Mouse (Mus musculus) heart, adult 2 months (tissue): ENCODE measurements at regions not wholly inside any gene's neighbourhood (a gene's known extent, or its start where the extent isn't known, plus 50 kb on each side); places are given as distances from the start of the nearest gene placed in this dataset.

Source experiments
- DNase-seq, 2 experiments: peaks; one replicate each; pipeline ENCODE4 v3.0.0; 2021
- H3K27ac ChIP-seq: fragments of 200-600 bp; 2 replicates; pipeline ENCODE4 v1.8.1; 2022
- H3K27me3 ChIP-seq: fragments of 200-500 bp; 2 replicates; pipeline ENCODE4 v1.6.1; 2012; ENCODE audit warnings: mild to moderate bottlenecking, low read length, inconsistent platforms, mixed read lengths; ENCODE audit not compliant: control insufficient read depth, insufficient read depth
- H3K36me3 ChIP-seq: fragments of 200-500 bp; 2 replicates; pipeline ENCODE4 v1.6.1; 2012; ENCODE audit warnings: low read length, inconsistent platforms; ENCODE audit not compliant: control insufficient read depth, insufficient read depth
- H3K4me1 ChIP-seq: fragments of 200-500 bp; 2 replicates; pipeline ENCODE4 v1.6.1; 2011; ENCODE audit warnings: low read length; ENCODE audit not compliant: control insufficient read depth, insufficient read depth
- H3K4me3 ChIP-seq: fragments of 200-600 bp; 2 replicates; pipeline ENCODE4 v1.8.1; 2022
- H3K79me2 ChIP-seq: fragments of 200-500 bp; replicated peaks from 2 replicates; pipeline ENCODE4 v1.6.1; 2012; ENCODE audit warnings: mild to moderate bottlenecking, inconsistent platforms, low read length, moderate library complexity, mixed read lengths; ENCODE audit not compliant: control insufficient read depth, insufficient read depth
- H3K9ac ChIP-seq: fragments of 200-500 bp; 2 replicates; pipeline ENCODE4 v1.6.1; 2012; ENCODE audit warnings: low read depth, mild to moderate bottlenecking, control low read depth, inconsistent platforms, low read length, mixed read lengths
- CTCF ChIP-seq: fragments of 200-600 bp; IDR thresholded peaks from 2 replicates; pipeline ENCODE4 v1.8.1; 2022; ENCODE audit warnings: antibody characterized with exemption, mild to moderate bottlenecking, moderate library complexity
- EP300 ChIP-seq: fragments of 200-500 bp; IDR thresholded peaks from 2 replicates; pipeline ENCODE4 v1.6.1; 2011; ENCODE audit warnings: low read depth, low read length, control low read depth; ENCODE audit not compliant: insufficient read depth
- POLR2A ChIP-seq: fragments of 200-500 bp; IDR thresholded peaks from 2 replicates; pipeline ENCODE4 v1.6.1; 2011; ENCODE audit warnings: mild to moderate bottlenecking, low read depth, low read length, control low read depth; ENCODE audit not compliant: insufficient read depth
- WGBS: fragments of 180-500 bp; shearing (Covaris S2); methylation state at CpG from one replicate; pipeline ENCODE4 v1.1.7; 2018; 5-methylcytosine and 5-hydroxymethylcytosine counted together
- intact Hi-C: fragments of 180-260 bp; cut with DNase I; formaldehyde crosslinking; loops from one replicate; pipeline ENCODE4 v1.15.1; 2025

DNA sequence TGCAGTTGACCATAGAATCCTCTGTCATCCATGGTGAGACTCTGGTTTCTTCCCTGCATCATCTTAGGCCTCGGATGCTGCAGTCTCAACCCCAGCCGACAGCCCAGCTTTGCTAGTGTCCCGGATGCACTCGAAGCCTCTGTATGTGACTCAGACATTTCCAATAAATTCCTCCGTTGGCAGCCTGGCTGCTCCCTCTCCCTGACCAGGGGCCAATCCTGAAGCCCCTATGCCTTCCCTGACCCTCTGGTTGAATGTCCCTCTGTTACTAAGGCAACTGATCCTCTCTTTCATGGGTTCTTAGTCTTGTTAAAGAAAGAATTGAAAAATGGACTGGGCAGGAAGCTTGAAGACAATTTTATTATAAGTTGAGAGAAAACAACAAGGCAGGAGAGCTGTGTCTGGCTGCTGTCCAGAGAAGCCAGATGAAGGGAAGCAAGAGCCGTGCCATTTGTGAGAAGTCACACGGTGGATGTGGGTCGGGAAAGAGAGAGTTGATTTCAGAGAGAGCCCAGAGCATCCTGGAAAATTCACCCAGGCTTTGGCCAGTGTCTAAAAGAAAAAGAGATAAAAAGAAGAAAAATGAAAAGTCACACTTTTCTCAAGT lies 131.2 kb downstream of the Matn1 start:
- Histone ChIP-seq H3K79me2 (no peaks in the 10 kb centered on the region), H3K9ac (no peak overlapping the region), H3K4me3 (no peak overlapping the region), H3K4me1 (no peaks in the 10 kb centered on the region), H3K27ac (no peak overlapping the region), H3K27me3 (no peaks in the 10 kb centered on the region), H3K36me3 (no peaks in the 10 kb centered on the region)
- DNase-seq: no peak
- WGBS: 62% methylated on average over 8 of the region's 8 CpGs
- intact Hi-C loops: no loop called here
- TF ChIP-seq CTCF (no peak), POLR2A (no peak)

DNA sequence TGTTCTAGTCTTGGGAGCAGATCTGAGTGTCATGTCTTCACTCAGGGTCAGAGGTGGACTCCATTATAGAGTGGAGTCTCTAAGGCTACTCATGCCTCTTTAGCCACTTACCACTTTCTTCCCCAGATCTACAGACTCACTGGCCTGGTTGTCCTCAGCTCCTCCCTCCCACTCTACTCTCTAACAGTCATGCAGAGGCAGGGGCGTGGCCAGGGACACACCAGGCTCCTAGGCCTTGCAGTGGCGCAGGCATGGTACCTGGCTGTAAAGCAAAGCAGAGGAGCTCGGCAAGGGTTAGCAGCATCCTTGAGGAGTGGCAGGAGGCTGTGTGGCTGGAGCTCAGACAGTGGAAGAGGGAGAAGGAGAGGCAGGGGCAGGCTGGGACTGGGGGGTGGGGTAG lies 132.4 kb downstream of the Matn1 start:
- no peak overlapping the region for H3K27ac ChIP-seq
- TF ChIP-seq POLR2A: no peak
- TF ChIP-seq CTCF: no peak
- TF ChIP-seq EP300: no peak
- no peak overlapping the region for H3K4me3 ChIP-seq
- no peaks in the 10 kb centered on the region for H3K4me1 ChIP-seq
- intact Hi-C loops: no loop called here
- H3K36me3 ChIP-seq: no peaks in the 10 kb centered on the region
- no peaks in the 10 kb centered on the region for H3K79me2 ChIP-seq
- H3K27me3 ChIP-seq: no peaks in the 10 kb centered on the region
- 54% methylated on average over 3 of the region's 3 CpGs for WGBS
- H3K9ac ChIP-seq: no peak overlapping the region
- DNase-seq: no peak

DNA sequence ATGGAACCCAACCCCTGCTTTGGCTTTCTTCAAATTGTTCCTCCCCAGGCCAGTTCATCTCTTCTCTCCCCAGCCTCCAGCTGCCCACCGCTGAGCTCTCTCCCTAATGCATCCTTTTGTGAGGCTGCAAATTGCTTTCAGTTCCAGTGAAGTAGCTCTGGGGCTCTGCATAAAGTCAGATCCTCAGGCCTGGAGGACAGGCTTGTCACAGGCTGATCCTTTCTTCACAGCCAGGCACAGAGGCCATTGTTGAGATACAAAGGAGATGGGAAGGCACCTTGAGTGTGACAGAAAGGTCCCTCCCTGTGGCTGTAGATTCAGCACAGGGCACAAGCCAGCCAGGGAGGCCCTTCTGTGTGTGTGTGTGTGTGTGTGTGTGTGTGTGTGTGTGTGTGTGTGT lies 135.9 kb downstream of the Matn1 start:
- H3K4me1 ChIP-seq: no peaks in the 10 kb centered on the region
- H3K9ac ChIP-seq: no peak overlapping the region
- H3K27ac ChIP-seq: no peak overlapping the region
- H3K27me3 ChIP-seq: no peaks in the 10 kb centered on the region
- no peak for DNase-seq
- WGBS: 76% methylated on average over 1 of the region's 1 CpGs
- intact Hi-C loops: no loop called here
- TF ChIP-seq POLR2A (no peak), EP300 (no peak), CTCF (no peak)
- H3K79me2 ChIP-seq: no peaks in the 10 kb centered on the region
- no peaks in the 10 kb centered on the region for H3K36me3 ChIP-seq
- no peak overlapping the region for H3K4me3 ChIP-seq

DNA sequence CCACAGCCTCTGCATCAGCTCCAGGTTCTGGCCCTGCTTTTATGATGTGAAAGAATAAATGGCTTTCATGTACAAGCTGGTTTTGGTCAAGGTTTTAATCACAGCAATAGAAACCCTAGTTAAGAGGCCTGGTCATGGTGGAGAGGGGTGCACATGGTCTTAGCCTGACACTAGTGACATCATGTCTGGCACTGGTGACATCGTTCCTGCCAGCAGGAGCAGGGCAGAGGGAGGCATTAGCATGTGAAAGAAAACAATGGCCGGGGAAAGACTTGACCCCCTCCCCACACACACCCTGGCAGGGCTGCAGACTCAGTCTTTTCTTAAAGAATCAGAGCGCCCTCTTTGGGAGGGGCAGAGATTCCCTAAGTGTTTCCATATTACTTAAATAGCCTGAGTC lies 139.2 kb downstream of the Matn1 start:
- no peaks in the 10 kb centered on the region for H3K79me2 ChIP-seq
- no peak for DNase-seq
- no peak overlapping the region for H3K9ac ChIP-seq
- H3K27ac ChIP-seq: no peak overlapping the region
- no peaks in the 10 kb centered on the region for H3K27me3 ChIP-seq
- H3K4me1 ChIP-seq: no peaks in the 10 kb centered on the region
- intact Hi-C loops: no loop called here
- H3K36me3 ChIP-seq: no peaks in the 10 kb centered on the region
- no peak for TF ChIP-seq POLR2A
- no peak overlapping the region for H3K4me3 ChIP-seq
- WGBS: 65% methylated on average over 3 of the region's 3 CpGs

DNA sequence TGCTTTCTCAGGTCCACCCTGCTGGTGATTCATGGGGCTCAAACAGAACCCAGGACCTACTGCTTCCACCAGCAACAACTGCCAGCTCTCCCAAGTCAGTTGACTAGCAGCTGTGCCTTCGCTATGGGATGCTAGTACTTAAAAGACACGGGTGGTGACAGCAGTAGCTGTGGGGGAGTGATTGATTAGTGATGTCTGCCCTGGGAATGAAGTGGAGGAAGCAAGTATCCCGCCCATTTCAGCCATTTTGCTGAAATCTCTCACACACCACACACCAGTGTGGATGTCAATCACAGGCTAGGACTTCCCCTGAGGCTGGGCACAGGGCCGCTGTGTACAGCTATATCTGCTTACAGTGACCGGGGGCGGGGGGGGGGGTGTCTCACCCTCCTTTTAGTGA lies 153.2 kb downstream of the Matn1 start:
- DNase-seq: no peak
- Histone ChIP-seq H3K36me3 (no peaks in the 10 kb centered on the region), H3K79me2 (no peaks in the 10 kb centered on the region), H3K27me3 (no peaks in the 10 kb centered on the region), H3K4me3 (no peak overlapping the region), H3K4me1 (no peaks in the 10 kb centered on the region), H3K9ac (no peak overlapping the region), H3K27ac (no peak overlapping the region)
- intact Hi-C loops: no loop called here
- TF ChIP-seq POLR2A: no peak
- TF ChIP-seq CTCF: no peak
- no peak for TF ChIP-seq EP300
- WGBS: 38% methylated on average over 6 of the region's 6 CpGs

DNA sequence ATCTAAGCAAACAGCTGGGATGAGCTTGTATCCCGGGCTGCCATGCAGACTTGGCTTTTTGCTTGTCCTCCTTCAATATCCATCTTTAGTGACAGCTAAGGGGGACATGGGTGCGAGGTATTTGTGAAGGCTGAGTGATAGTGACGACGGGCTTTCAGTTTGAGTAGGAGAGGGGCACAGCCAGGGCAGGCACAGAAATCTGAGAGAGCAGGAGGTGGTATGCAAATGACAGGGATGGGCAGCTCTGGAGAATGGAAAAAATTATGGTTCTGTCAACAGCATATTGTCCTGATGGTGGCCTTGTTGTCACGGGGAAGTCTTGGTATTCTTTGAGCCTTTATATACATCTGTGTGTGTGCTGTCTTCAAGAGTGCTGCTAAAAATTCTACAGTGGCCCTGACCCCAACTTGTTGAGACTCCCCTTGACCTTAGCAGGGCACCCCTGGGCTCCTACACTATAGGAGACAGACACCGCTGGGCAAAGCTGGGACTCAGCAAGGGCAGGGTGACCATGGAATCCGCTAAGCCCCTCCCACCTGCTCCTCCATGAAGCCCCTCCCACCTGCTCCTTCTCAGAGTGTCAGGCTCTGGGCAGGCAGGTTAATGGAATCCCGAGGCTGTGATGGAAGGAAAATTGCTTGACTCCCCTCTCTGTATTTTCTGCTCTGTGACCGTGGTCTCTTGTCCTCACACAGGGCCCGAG lies 156.1 kb downstream of the Matn1 start:
- Histone ChIP-seq H3K27ac (no peak overlapping the region), H3K79me2 (no peaks in the 10 kb centered on the region), H3K9ac (no peak overlapping the region), H3K4me3 (no peak overlapping the region), H3K36me3 (no peaks in the 10 kb centered on the region), H3K4me1 (no peaks in the 10 kb centered on the region), H3K27me3 (no peaks in the 10 kb centered on the region)
- DNase-seq: no peak
- intact Hi-C loops: no loop called here
- TF ChIP-seq EP300 (no peak), POLR2A (no peak), CTCF (no peak)
- WGBS: 44% methylated on average over 10 of the region's 10 CpGs
